Mouse (Mus musculus): ENCODE measurements around the gene Zfp978. TPM values are rescaled to one million over a fixed set of nuclear protein-coding genes. Genes with fewer than 3 reads are reported as not detected.
"Not testable (repeated sequence)": the region's sequence is repeated elsewhere in the genome, so short reads cannot be mapped to it uniquely, and the experiment has no call there.

Gene Zfp978
- not detected in 2 replicates for polyA plus RNA-seq (2015; fragmentation: Nextera tagmentation; extraction: Ambion mirVana)

DNA sequence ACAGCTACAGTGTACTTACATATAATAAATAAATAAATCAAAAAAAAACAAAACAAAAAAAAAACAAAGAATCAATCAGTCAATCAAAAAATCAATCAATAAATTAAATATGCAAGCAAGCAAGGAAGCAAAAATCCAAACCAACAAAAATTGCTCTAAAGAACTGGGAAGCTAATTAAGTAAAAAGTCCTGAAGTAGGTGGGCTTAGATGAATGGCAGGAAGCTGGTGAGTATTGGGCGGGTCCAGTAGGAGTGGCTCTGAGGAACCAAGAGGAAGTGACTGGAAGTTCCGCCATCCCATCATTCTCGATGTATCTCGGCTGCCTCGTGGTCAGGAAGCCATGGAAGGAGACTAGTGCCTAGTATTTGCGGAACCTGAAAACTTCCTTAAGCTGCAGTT, at the start of gene Zfp978:
TSS of gene Zfp978 (plus strand) at position 301 of the 400 bp plus-strand sequence.
- not testable (repeated sequence) for DNase-seq (ENCODE audit: low spot score)

- peak; percentile 7 for DNase-seq (ENCODE audit: low spot score)
These were observed 25.9 kb upstream of the Zfp978 start for GRCm38 (mm10) chr4:147335036-147335690.

- peak; percentile 5 for DNase-seq (ENCODE audit: low spot score)
These were observed 25.3 kb upstream of the Zfp978 start for GRCm38 (mm10) chr4:147335691-147336367.

- peak; percentile 2 for DNase-seq (ENCODE audit: low spot score)
These were observed 24.5 kb upstream of the Zfp978 start for GRCm38 (mm10) chr4:147336368-147337195.

DNA sequence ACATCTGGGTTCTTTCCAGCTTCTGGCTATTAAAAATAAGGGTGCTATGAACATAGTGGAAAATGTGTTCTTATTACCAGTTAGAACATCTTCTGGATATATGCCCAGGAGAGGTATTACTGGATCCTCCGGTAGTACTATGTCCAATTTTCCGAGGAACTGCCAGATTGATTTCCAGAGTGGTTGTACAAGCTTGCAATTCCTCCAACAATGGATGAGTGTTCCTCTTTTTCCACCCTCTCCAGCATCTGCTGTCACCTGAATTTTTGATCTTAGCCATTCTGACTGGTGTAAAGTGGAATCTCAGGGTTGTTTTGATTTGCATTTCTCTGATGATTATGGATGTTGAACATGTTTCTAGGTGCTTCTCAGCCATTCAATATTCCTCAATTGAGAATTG, 23.6 kb upstream of the Zfp978 start:
- DNase-seq (ENCODE audit: low spot score): peak; percentile 1

- DNase-seq (ENCODE audit: low spot score): peak; percentile 4
These were observed 23.0 kb upstream of the Zfp978 start for GRCm38 (mm10) chr4:147338032-147338610.

- peak; percentile 1 for DNase-seq (ENCODE audit: low spot score)
These were observed 22.4 kb upstream of the Zfp978 start for GRCm38 (mm10) chr4:147338706-147339105.

DNA sequence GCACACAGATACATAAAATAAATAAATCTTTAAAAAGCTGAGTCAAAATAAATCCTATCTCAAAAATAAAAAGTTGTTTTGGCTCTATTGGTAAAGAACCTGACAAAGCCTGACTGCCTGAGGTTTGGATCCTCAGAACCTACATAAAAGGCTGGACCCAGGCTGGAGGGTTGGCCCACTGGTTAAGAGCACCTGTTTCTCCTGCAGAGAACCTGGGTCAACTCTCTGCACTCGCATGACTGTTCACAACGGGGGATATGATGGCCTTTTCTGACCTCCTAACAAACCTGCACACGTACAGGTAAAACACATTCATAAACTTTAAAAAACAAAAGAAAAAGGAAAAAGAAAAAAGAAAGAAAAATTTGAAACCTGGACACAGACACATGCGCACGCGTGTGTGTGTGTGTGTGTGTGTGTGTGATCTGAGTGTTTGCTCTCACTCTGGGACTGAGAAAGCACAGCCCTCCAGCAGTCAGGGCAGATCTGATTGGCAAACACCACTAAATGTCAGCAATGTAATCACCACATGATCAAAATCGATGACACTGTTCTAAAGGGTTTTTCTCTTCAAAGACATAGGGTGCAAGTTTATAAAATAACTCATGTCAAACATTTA, 21.4 kb upstream of the Zfp978 start:
- DNase-seq (ENCODE audit: low spot score): peak; percentile 1

- DNase-seq (ENCODE audit: low spot score): peak; percentile 1
These were observed 20.9 kb upstream of the Zfp978 start for GRCm38 (mm10) chr4:147340236-147340635.

DNA sequence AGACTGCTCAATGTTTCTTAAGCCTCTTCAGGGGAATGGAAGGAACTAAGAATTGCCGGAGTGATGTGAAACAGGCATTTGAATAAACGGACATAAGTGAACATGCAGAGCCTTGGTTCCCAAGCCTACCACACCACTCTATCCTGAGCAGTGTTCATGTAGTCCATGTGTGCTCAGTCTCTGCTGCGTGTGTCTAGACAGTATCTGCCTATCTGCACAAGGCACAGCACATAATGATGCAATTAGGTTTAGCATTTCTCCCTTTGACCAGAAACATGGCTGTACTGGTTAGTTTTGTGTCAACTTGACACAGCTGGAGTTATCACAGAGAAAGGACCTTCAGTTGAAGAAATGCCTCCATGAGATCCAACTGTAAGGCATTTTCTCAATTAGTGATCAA, 20.2 kb upstream of the Zfp978 start:
- DNase-seq (ENCODE audit: low spot score): peak; percentile 1

GRCm38 (mm10) chr4:147343042-147343908, 17.8 kb upstream of the Zfp978 start:
- DNase-seq (ENCODE audit: low spot score): peak; percentile 7

- DNase-seq (ENCODE audit: low spot score): peak; percentile 1
These were observed 16.0 kb upstream of the Zfp978 start for GRCm38 (mm10) chr4:147345061-147345554.

DNA sequence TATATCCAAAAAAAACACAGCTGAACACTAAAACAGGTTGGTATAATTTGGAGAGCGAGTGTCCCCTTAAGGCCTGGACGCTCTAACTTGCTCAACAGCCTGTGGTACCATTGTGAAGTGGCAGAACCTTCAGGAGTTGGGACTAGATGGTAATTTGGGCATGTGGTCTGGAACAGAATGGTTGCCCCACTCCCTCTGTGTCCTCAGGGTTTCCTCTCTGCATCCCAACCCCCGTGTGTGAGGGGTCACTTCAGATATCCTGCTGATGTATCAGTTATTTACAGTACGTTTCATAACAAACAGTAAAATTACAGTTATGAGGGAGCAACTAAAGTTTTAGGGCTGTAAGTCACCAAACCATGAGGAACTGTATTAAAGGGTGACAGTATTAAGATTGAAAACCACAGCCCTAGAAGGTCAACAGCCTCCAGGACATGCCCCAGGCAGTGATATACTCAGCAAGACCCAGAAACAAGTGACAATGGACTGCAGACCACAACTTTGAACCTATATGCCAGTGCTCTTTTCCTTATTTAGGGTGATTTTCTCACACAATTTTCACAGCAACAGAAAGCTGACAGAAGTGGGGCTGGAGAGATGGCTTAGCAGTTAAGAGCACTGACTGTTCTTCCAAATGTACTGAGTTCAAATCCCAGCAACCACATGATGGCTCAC, 14.6 kb upstream of the Zfp978 start:
- peak; percentile 1 for DNase-seq (ENCODE audit: low spot score)

DNA sequence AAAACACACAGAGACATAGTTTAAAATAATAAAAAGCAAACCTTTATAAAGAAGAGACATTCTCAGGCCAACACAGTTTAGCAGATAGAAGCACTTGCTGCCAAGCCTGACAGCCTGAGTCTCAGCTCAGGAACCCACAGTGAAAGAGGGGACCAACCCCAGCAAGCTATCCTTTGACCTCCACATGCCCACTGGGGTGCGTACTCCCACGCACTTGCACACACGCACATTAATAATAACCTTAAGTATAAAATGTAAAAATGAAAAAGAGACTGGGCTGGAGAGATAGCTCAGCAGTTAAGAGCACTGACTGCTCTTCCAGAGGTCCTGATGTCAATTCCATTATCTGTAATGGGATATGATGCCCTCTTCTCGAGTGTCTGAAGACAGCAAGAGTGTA, 13.8 kb upstream of the Zfp978 start:
- DNase-seq (ENCODE audit: low spot score): peak; percentile 2

GRCm38 (mm10) chr4:147347880-147348279, 13.2 kb upstream of the Zfp978 start:
- not testable (repeated sequence) for DNase-seq (ENCODE audit: low spot score)

DNA sequence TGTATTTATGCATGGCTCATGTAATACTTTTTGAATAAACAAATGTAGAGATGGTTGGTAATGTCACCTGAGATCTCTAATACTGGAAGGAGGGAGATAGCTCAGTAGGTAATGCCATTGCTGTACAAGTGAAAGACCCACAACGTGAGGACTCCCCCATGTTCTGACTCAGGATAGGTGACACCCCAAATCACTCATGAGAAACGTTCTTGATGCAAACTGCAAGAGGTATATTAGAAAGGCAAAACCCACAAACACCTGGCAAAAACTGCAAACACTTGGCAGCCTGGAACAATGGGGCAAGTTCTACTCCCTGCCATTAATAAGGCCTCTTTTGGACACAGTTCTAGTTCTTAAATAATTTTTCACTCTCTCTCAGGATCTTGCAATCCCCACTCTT, 12.7 kb upstream of the Zfp978 start:
- DNase-seq (ENCODE audit: low spot score): peak; percentile 0

DNA sequence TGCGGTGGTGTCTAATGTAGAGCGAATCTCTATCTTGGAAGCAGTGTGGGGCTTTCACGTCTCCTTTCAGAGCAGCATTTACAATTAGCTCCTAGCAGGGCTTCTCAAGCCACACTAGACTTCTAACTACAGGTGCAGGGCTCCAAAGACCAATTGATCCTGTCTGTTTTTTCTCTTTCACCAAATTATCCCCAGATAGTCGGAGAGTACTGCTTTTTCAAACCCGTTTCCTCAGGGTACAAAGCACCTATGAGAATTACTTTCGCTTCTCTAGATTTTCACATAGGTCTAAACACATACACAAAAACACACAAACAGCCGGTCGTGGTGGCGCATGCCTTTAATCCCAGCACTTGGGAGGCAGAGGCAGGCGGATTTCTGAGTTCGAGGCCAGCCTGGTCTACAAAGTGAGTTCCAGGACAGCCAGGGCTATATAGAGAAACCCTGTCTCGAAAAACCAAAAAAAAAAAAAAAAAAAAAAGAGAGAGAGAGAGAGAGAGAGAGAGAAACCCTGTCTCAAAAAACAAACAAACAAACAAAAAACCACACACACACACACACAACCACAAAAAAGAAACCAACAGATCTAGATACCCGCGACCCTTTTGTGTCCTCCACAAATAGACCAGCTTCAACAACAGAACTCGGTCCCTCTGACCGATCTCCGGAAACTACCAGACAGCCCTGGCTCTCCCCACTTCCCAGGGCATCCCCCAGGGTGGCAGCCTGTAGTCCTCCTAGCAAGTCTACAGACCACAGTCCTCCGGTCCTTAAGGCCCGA, 12.0 kb upstream of the Zfp978 start:
- DNase-seq (ENCODE audit: low spot score): peak; percentile 1

DNA sequence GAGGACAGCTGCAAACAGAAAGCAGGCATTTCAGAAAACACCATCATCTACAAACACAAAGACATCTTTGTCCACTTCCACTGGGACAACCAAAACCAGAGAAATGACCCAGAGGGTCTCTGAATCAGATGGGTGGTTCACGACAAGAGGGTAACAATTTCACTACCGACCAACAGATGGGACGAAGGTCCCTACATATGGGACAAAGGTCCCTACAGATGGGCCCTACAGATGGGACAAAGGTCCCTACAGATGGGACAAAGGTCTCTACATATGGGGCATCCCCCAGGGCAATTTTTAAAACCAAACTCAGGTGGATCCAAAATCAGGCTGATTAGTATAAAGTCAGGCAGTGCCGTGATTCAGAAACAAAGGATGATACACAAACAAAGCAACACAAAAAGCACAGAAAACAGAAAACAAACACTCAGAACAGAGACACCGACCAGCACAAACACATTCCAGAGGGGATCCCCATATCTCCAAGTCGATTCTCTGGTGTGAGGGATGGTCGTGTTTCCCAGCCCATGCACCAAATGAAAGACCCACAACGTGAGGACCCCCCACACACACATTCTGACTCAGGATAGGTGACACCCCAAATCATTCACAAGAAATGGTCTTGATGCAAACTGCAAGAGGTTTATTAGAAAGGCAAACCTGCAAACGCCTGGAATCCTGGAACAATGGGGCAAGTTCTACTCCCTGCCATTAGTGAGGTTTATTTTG, 11.3 kb upstream of the Zfp978 start:
- DNase-seq (ENCODE audit: low spot score): peak; percentile 1

Data from thymus, postnatal 0 days (tissue).